Mouse (Mus musculus) embryonic facial prominence, embryonic 14.5 days (tissue): ENCODE measurements around the gene Ttf2. TPM values are rescaled to one million over a fixed set of nuclear protein-coding genes. Genes with fewer than 3 reads are reported as not detected.

Experiments
- ATAC-seq: fragments of 200-750 bp; cut with Nextera tagmentation; 2 replicates; pipeline ENCODE4 v1.8.0; 2017; ENCODE audit warnings: low read depth, moderate number of reproducible peaks, moderate TSS enrichment
- DNase-seq: peaks from one replicate; pipeline ENCODE4 v3.0.0-alpha.2; 2015; ENCODE audit warnings: low spot score
- H3K27ac ChIP-seq: fragments of 300-500 bp; sonication (generic); replicated peaks from 2 replicates; pipeline ENCODE4 v1.5.1; 2014; ENCODE audit warnings: low read depth, mild to moderate bottlenecking, low read length, moderate library complexity
- H3K27me3 ChIP-seq: fragments of 300-500 bp; sonication (generic); replicated peaks from 2 replicates; pipeline ENCODE4 v1.6.1; 2014; ENCODE audit warnings: low read length; ENCODE audit not compliant: control insufficient read depth, insufficient read depth
- H3K36me3 ChIP-seq: fragments of 300-500 bp; sonication (generic); 2 replicates; pipeline ENCODE4 v1.6.1; 2014; ENCODE audit warnings: low read length, mixed read lengths; ENCODE audit not compliant: control insufficient read depth, insufficient read depth
- H3K4me1 ChIP-seq: fragments of 300-500 bp; sonication (generic); 2 replicates; pipeline ENCODE4 v1.6.1; 2014; ENCODE audit warnings: antibody characterized with exemption, low read length; ENCODE audit not compliant: control insufficient read depth, insufficient read depth
- H3K4me2 ChIP-seq: fragments of 300-500 bp; sonication (generic); 2 replicates; pipeline ENCODE4 v1.6.1; 2014; ENCODE audit warnings: low read depth, mild to moderate bottlenecking, low read length, moderate library complexity, mixed read lengths
- H3K4me3 ChIP-seq: fragments of 300-500 bp; sonication (generic); 2 replicates; pipeline ENCODE4 v1.5.1; 2014; ENCODE audit warnings: low read depth, mild to moderate bottlenecking, low read length
- H3K9ac ChIP-seq: fragments of 300-500 bp; sonication (generic); 2 replicates; pipeline ENCODE4 v1.6.1; 2014; ENCODE audit warnings: low read depth, mild to moderate bottlenecking, low read length, moderate library complexity, mixed read lengths
- H3K9me3 ChIP-seq: fragments of 300-500 bp; sonication (generic); 2 replicates; pipeline ENCODE4 v1.6.1; 2016; ENCODE audit warnings: low read length; ENCODE audit not compliant: control insufficient read depth
- WGBS: fragments of 180-500 bp; shearing (Covaris S2); extraction: QIAGEN DNeasy Blood & Tissue Kit; methylation state at CpG from one replicate; pipeline ENCODE4 v1.1.7; 2014; 5-methylcytosine and 5-hydroxymethylcytosine counted together
- polyA plus RNA-seq: library from polyadenylated mRNA; unstranded; fragments of >200 nt; fragmentation: Nextera tagmentation; extraction: Ambion mirVana; gene quantifications from 2 replicates; pipeline ENCODE4 v1.2.1, GENCODE M21; 2014

The Ttf2 gene
- polyA plus RNA-seq, 1 experiment from 2014 or later = 12.0 TPM

GRCm38 (mm10) chr3:100932077-100932944 lies 37.2 kb downstream of the Ttf2 start:
- no peak overlapping the region for H3K4me3 ChIP-seq
- H3K9ac ChIP-seq = no peak overlapping the region
- no peak overlapping the region for H3K4me2 ChIP-seq
- H3K4me1 ChIP-seq = no peaks in the 10 kb centered on the region
- H3K36me3 ChIP-seq = peaks cover 86% of the 10 kb centered on the region
- ATAC-seq (no peak), DNase-seq (no peak)
- no peak overlapping the region for H3K27ac ChIP-seq
- no peaks in the 10 kb centered on the region for H3K9me3 ChIP-seq
- WGBS = 72% methylated on average over 11 of the region's 11 CpGs
- no peaks in the 10 kb centered on the region for H3K27me3 ChIP-seq

- no peak overlapping the region for H3K4me2 ChIP-seq
- H3K9ac ChIP-seq = no peak overlapping the region
- H3K4me3 ChIP-seq = no peak overlapping the region
- H3K27ac ChIP-seq = no peak overlapping the region
- 92% methylated on average over 23 of the region's 23 CpGs for WGBS
- DNase-seq (no peak), ATAC-seq (no peak)
- no peaks in the 10 kb centered on the region for H3K4me1 ChIP-seq
- H3K36me3 ChIP-seq = peaks cover 78% of the 10 kb centered on the region
- H3K9me3 ChIP-seq = no peaks in the 10 kb centered on the region
- H3K27me3 ChIP-seq = no peaks in the 10 kb centered on the region
Measured at GRCm38 (mm10) chr3:100931332-100932076, 38.0 kb downstream of the Ttf2 start.

GRCm38 (mm10) chr3:100925176-100925575 lies 44.3 kb downstream of the Ttf2 start:
- Histone ChIP-seq H3K9ac (no peak overlapping the region), H3K4me3 (no peak overlapping the region), H3K9me3 (no peaks in the 10 kb centered on the region), H3K36me3 (peaks cover 21% of the 10 kb centered on the region), H3K4me1 (peaks cover 28% of the 10 kb centered on the region), H3K27me3 (no peaks in the 10 kb centered on the region), H3K27ac (no peak overlapping the region), H3K4me2 (no peak overlapping the region)
- DNase-seq = peak; percentile 51
- ATAC-seq = no peak
- WGBS = 78% methylated on average over 16 of the region's 16 CpGs

DNA sequence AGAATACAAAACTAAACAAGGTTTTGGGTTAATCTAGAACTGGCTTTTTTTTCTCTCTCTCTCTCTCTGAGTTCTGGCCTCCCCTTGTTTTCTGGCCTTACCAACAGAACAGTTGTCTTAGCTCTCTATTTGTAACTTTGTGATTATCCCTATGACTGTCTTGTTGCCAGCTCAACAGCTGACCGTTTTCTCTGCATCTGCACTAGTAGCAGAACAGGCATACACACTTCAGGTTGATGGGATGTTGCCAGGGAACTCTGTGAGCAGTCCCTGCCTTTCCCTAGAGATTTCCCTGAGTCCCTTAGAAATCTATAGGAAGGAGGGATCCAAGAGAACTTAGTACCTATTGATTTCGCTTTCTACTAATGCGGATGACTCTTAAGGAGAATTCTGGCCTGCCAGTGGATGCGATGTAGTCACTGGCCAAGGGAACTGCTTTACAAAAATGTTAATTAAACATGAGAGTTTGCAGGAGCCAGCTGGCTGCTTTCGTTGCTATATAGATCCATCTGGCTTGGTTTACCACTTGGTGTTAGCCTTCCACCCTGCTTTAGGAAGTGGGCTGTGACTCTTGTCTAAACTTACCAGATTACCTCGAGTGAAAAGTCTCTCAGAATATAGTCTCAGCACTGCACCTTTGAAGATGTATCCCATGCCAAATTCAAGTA lies 45.3 kb downstream of the Ttf2 start:
- Histone ChIP-seq H3K27me3 (no peaks in the 10 kb centered on the region), H3K9ac (no peak overlapping the region), H3K9me3 (no peaks in the 10 kb centered on the region), H3K27ac (no peak overlapping the region), H3K4me3 (no peak overlapping the region), H3K4me1 (peaks cover 28% of the 10 kb centered on the region), H3K36me3 (peaks cover 15% of the 10 kb centered on the region), H3K4me2 (no peak overlapping the region)
- ATAC-seq = no peak
- peak; percentile 34 for DNase-seq
- 66% methylated on average over 6 of the region's 6 CpGs for WGBS

- Histone ChIP-seq H3K27ac (peak overlapping the region; percentile 81), H3K4me2 (peak overlapping the region; percentile 71), H3K4me3 (peak overlapping the region; percentile 48), H3K9ac (peak overlapping the region; percentile 78), H3K36me3 (0 out of 2 replicates have a peak, but pooled peaks cover 2% of the 10 kb centered on the region), H3K9me3 (no peaks in the 10 kb centered on the region), H3K27me3 (no peaks in the 10 kb centered on the region), H3K4me1 (peaks cover 28% of the 10 kb centered on the region)
- WGBS = 37% methylated on average over 26 of the region's 28 CpGs
- no peak for DNase-seq
- peak; percentile 51 for ATAC-seq
Measured at GRCm38 (mm10) chr3:100922506-100923375, 46.7 kb downstream of the Ttf2 start.

DNA sequence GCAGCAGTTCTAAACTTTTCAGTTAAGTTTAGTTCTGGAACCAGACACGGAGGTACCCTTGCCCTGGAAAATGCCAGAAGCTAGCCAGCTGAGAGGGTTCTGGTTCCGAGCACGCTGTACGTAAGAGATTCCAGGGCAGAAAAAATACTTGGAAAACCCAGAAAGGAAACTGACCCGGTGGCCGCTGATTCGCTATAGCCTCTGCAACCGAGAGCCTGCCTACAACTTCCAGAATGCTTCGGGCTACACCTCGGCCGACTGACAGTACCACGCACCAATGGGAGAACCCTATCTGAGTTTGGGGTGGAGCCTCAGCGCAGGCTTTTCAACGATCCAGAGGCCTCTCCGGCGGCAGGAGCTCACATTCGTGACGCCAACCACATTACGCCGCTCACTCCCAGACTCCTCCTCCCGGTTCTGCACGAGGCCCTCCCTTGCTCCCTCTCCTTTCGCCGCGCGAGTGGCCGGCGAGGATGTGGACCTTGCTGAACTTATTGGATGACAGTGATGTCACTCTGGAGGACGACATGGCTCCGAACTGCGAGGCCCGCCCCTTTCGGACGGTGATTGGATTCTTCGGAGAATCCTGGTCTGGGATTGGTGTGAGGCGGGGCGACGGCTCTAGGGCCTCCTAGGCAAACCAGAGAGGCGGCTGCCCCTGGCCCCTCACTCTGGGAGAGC lies 47.5 kb downstream of the Ttf2 start, which contains the start of gene Trim45:
Gene Trim45 (plus strand): TSS at position 378 of the 681 bp plus-strand sequence.
- H3K27ac ChIP-seq = peak within 1 kb of the TSS; percentile 86
- H3K4me1 ChIP-seq = peaks cover 28% of the 10 kb centered on the region
- peak within 1 kb of the TSS; percentile 78 for H3K9ac ChIP-seq
- DNase-seq (peak; percentile 100), ATAC-seq (peak; percentile 98)
- peak within 1 kb of the TSS; percentile 71 for H3K4me2 ChIP-seq
- no peaks in the 10 kb centered on the region for H3K9me3 ChIP-seq
- H3K36me3 ChIP-seq = no peaks in the 10 kb centered on the region
- no peaks in the 10 kb centered on the region for H3K27me3 ChIP-seq
- H3K4me3 ChIP-seq = peak within 1 kb of the TSS; percentile 48
- WGBS = 0% methylated on average over 38 of the region's 39 CpGs

DNA sequence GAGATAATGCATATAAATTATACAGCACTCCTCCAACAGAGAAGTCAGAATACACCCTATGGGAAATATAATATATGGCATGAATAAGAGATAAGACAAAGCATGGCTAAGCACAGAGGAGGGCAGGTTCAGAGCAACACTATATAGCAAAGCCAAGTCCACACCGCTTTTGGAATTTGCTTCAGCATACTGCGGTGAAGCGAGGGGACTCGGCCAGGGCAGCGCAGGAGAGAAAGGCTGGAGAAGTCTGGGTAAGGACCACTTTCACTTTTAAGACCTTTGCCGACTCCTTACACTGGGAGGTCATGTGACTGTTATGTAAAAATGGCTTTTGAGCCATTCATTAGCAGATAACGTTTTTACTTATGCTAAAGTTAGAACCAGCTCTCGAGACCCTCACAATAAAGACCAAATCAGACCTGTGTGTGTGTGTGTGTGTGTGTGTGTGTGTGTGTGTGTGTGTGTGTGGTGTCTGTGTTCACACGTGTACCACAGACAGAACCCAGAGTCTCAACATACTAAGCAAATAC lies 48.8 kb downstream of the Ttf2 start:
- WGBS = 87% methylated on average over 9 of the region's 9 CpGs
- Histone ChIP-seq H3K4me2 (no peak overlapping the region), H3K4me3 (no peak overlapping the region), H3K27ac (no peak overlapping the region), H3K9ac (no peak overlapping the region), H3K4me1 (peaks cover 24% of the 10 kb centered on the region), H3K36me3 (no peaks in the 10 kb centered on the region), H3K9me3 (no peaks in the 10 kb centered on the region), H3K27me3 (no peaks in the 10 kb centered on the region)
- ATAC-seq (no peak), DNase-seq (no peak)
